Mouse (Mus musculus) leukemia stem cell, adult 10-12 weeks (primary cell): ENCODE data around the gene Mthfd2l. TPM values are rescaled to one million over a fixed set of nuclear protein-coding genes. Genes with fewer than 3 reads are reported as not detected.

Experiments used
- polyA plus RNA-seq: library from polyadenylated mRNA; stranded (reverse); fragments of >175 nt; gene quantifications from 2 replicates; pipeline ENCODE4 v1.2.3, GENCODE M21; 2012; ENCODE audit warnings: low replicate concordance

The Mthfd2l gene
- 5.6 and 11.2 TPM in 2 replicates for polyA plus RNA-seq

GRCm38 (mm10) chr5:90930971-90931851 is at the start of gene Mthfd2l:
Gene Mthfd2l (plus strand): TSS chr5:90931117.

GRCm38 (mm10) chr5:90890519-90891463 is 40.1 kb upstream of the Mthfd2l start, which contains the start of gene Cxcl1:
Gene Cxcl1 (plus strand): TSS chr5:90891241.

GRCm38 (mm10) chr5:90903339-90904020 is 27.4 kb upstream of the Mthfd2l start, which contains the start of gene Cxcl2:
Gene Cxcl2 (plus strand): TSS chr5:90903871.

GRCm38 (mm10) chr5:91027164-91027563 is 96.2 kb downstream of the Mthfd2l start, which contains the start of gene Epgn:
Gene Epgn (plus strand): TSS chr5:91027464.

Other genes starting within 250 kb of the Mthfd2l start
- gene Cxcl5, start 171.8 kb upstream of the Mthfd2l start, polyA plus RNA-seq, result not detected in 2 replicates
- gene Ppbp, start 162.6 kb upstream of the Mthfd2l start, polyA plus RNA-seq, result 0.27 and 0.38 TPM in 2 replicates
- 0.78 and 4.4 TPM in 2 replicates for gene Pf4, start 158.7 kb upstream of the Mthfd2l start, polyA plus RNA-seq
- not detected in 2 replicates for gene Cxcl3, start 145.0 kb upstream of the Mthfd2l start, polyA plus RNA-seq
- not detected in 2 replicates for gene Cxcl15, start 136.6 kb upstream of the Mthfd2l start, polyA plus RNA-seq
- gene Cxcl1, start 39.9 kb upstream of the Mthfd2l start, polyA plus RNA-seq, result 0.51 TPM in 1 of 2 replicates, not detected in the other
- not detected in 2 replicates for gene Cxcl2, start 27.2 kb upstream of the Mthfd2l start, polyA plus RNA-seq
- gene Epgn, start 96.3 kb downstream of the Mthfd2l start, polyA plus RNA-seq, result 0.10 TPM in 1 of 2 replicates, not detected in the other
- gene Ereg, start 143.5 kb downstream of the Mthfd2l start, polyA plus RNA-seq, result not detected in 2 replicates
- not detected in 2 replicates for gene Areg, start 208.5 kb downstream of the Mthfd2l start, polyA plus RNA-seq